Mouse (Mus musculus): ENCODE data around the gene Olfr639. TPM values are rescaled to one million over a fixed set of nuclear protein-coding genes. Genes with fewer than 3 reads are reported as not detected.

Olfr639 gene
- polyA plus RNA-seq (2012; ENCODE audit: low replicate concordance), result not detected in 2 replicates

GRCm38 (mm10) chr7:104017203-104017602 is at the start of gene Olfr639:
Olfr639 (minus strand) TSS chr7:104017303.

GRCm38 (mm10) chr7:104061345-104061744 is 44.2 kb upstream of the Olfr639 start, which contains the start of gene 4930516K23Rik:
4930516K23Rik (minus strand) TSS chr7:104061445.

GRCm38 (mm10) chr7:104052566-104052965 is 35.5 kb upstream of the Olfr639 start, which contains the start of gene Olfr642:
Olfr642 (minus strand) TSS chr7:104052666.

GRCm38 (mm10) chr7:104035145-104035544 is 18.0 kb upstream of the Olfr639 start, which contains the start of gene Olfr641:
Olfr641 (plus strand) TSS chr7:104035445.

GRCm38 (mm10) chr7:104025473-104025872 is 8.4 kb upstream of the Olfr639 start, which contains the start of gene Olfr640:
Olfr640 (minus strand) TSS chr7:104025573.

GRCm38 (mm10) chr7:103998446-103998845 is 18.7 kb downstream of the Olfr639 start, which contains the start of gene Olfr638:
Olfr638 (plus strand) TSS chr7:103998746.

GRCm38 (mm10) chr7:103970852-103971251 is 46.3 kb downstream of the Olfr639 start, which contains the start of gene Olfr635:
Olfr635 (plus strand) TSS chr7:103971152.

Other genes with a start within 250 kb of the Olfr639 start
- not detected in 2 replicates for gene Olfr69, start 245.7 kb downstream of the Olfr639 start, polyA plus RNA-seq (2012; ENCODE audit: low replicate concordance)
- not detected in 2 replicates for gene Olfr68, start 237.6 kb downstream of the Olfr639 start, polyA plus RNA-seq (2012; ENCODE audit: low replicate concordance)
- not detected in 2 replicates for gene Olfr67, start 225.5 kb downstream of the Olfr639 start, polyA plus RNA-seq (2012; ENCODE audit: low replicate concordance)
- gene Hbb-bt, start 203.3 kb downstream of the Olfr639 start, polyA plus RNA-seq (2012; ENCODE audit: low replicate concordance), result 80.8 and 4,115 TPM in 2 replicates
- gene Hbb-bs, start 189.2 kb downstream of the Olfr639 start, polyA plus RNA-seq (2012; ENCODE audit: low replicate concordance), result 6,525 and 69,736 TPM in 2 replicates
- gene Hbb-bh2, start 176.8 kb downstream of the Olfr639 start, polyA plus RNA-seq (2012; ENCODE audit: low replicate concordance), result not detected in 2 replicates
- not detected in 2 replicates for gene Hbb-bh1, start 174.1 kb downstream of the Olfr639 start, polyA plus RNA-seq (2012; ENCODE audit: low replicate concordance)
- gene Hbb-y, start 164.1 kb downstream of the Olfr639 start, polyA plus RNA-seq (2012; ENCODE audit: low replicate concordance), result not detected in 2 replicates
- 0.15 TPM in 1 of 2 replicates, not detected in the other for gene Olfr66, start 131.1 kb downstream of the Olfr639 start, polyA plus RNA-seq (2012; ENCODE audit: low replicate concordance)
- not detected in 2 replicates for gene Olfr64, start 122.8 kb downstream of the Olfr639 start, polyA plus RNA-seq (2012; ENCODE audit: low replicate concordance)
- not detected in 2 replicates for gene Olfr65, start 113.8 kb downstream of the Olfr639 start, polyA plus RNA-seq (2012; ENCODE audit: low replicate concordance)
- gene Olfr631, start 88.5 kb downstream of the Olfr639 start, polyA plus RNA-seq (2012; ENCODE audit: low replicate concordance), result not detected in 2 replicates
- gene Olfr632, start 83.0 kb downstream of the Olfr639 start, polyA plus RNA-seq (2012; ENCODE audit: low replicate concordance), result not detected in 2 replicates
- not detected in 2 replicates for gene Olfr633, start 72.9 kb downstream of the Olfr639 start, polyA plus RNA-seq (2012; ENCODE audit: low replicate concordance)
- gene Olfr635, start 46.2 kb downstream of the Olfr639 start, polyA plus RNA-seq (2012; ENCODE audit: low replicate concordance), result 0.02 and 0.03 TPM in 2 replicates
- not detected in 2 replicates for gene Olfr638, start 18.6 kb downstream of the Olfr639 start, polyA plus RNA-seq (2012; ENCODE audit: low replicate concordance)
- not detected in 2 replicates for gene Olfr640, start 8.3 kb upstream of the Olfr639 start, polyA plus RNA-seq (2012; ENCODE audit: low replicate concordance)
- gene Olfr641, start 18.1 kb upstream of the Olfr639 start, polyA plus RNA-seq (2012; ENCODE audit: low replicate concordance), result not detected in 2 replicates
- not detected in 2 replicates for gene Olfr642, start 35.4 kb upstream of the Olfr639 start, polyA plus RNA-seq (2012; ENCODE audit: low replicate concordance)
- gene 4930516K23Rik, start 44.1 kb upstream of the Olfr639 start, polyA plus RNA-seq (2012; ENCODE audit: low replicate concordance), result 0.04 TPM in 1 of 2 replicates, not detected in the other
- gene Olfr644, start 54.6 kb upstream of the Olfr639 start, polyA plus RNA-seq (2012; ENCODE audit: low replicate concordance), result not detected in 2 replicates
- gene Olfr645, start 68.2 kb upstream of the Olfr639 start, polyA plus RNA-seq (2012; ENCODE audit: low replicate concordance), result not detected in 2 replicates
- not detected in 2 replicates for gene Olfr646, start 87.6 kb upstream of the Olfr639 start, polyA plus RNA-seq (2012; ENCODE audit: low replicate concordance)
- gene Ubqln5, start 112.5 kb upstream of the Olfr639 start, polyA plus RNA-seq (2012; ENCODE audit: low replicate concordance), result not detected in 2 replicates
- gene Olfr643, start 120.1 kb upstream of the Olfr639 start, polyA plus RNA-seq (2012; ENCODE audit: low replicate concordance), result not detected in 2 replicates
- not detected in 2 replicates for gene Ubqln3, start 126.0 kb upstream of the Olfr639 start, polyA plus RNA-seq (2012; ENCODE audit: low replicate concordance)
- not detected in 2 replicates for gene Ubqlnl, start 133.3 kb upstream of the Olfr639 start, polyA plus RNA-seq (2012; ENCODE audit: low replicate concordance)
- not detected in 2 replicates for gene Olfm5, start 147.5 kb upstream of the Olfr639 start, polyA plus RNA-seq (2012; ENCODE audit: low replicate concordance)
- not detected in 2 replicates for gene Olfr648, start 166.1 kb upstream of the Olfr639 start, polyA plus RNA-seq (2012; ENCODE audit: low replicate concordance)
- gene Olfr649, start 178.7 kb upstream of the Olfr639 start, polyA plus RNA-seq (2012; ENCODE audit: low replicate concordance), result not detected in 2 replicates
- 0.12 TPM in 1 of 2 replicates, not detected in the other for gene Trim6, start 201.5 kb upstream of the Olfr639 start, polyA plus RNA-seq (2012; ENCODE audit: low replicate concordance)
- 0.55 and 1.2 TPM in 2 replicates for gene Trim34a, start 227.2 kb upstream of the Olfr639 start, polyA plus RNA-seq (2012; ENCODE audit: low replicate concordance)